Mouse (Mus musculus) midbrain, embryonic 16.5 days (tissue): ENCODE data around the gene Olfr1054. TPM values are rescaled to one million over a fixed set of nuclear protein-coding genes. Genes with fewer than 3 reads are reported as not detected.

Experiments used
- polyA plus RNA-seq: library from polyadenylated mRNA; unstranded; fragments of >200 nt; fragmentation: Nextera tagmentation; extraction: Ambion mirVana; gene quantifications from 2 replicates; pipeline ENCODE4 v1.2.1, GENCODE M21; 2015

Olfr1054 gene
- polyA plus RNA-seq, 1 experiment from 2014 or later = not detected

Other genes with a start within 250 kb of the Olfr1054 start
- not detected in 2 replicates for gene Olfr1037, start 248.0 kb downstream of the Olfr1054 start, polyA plus RNA-seq
- gene Olfr1039, start 199.5 kb downstream of the Olfr1054 start, polyA plus RNA-seq = not detected in 2 replicates
- not detected in 2 replicates for gene Olfr1040, start 188.7 kb downstream of the Olfr1054 start, polyA plus RNA-seq
- not detected in 2 replicates for gene Olfr1042, start 173.6 kb downstream of the Olfr1054 start, polyA plus RNA-seq
- not detected in 2 replicates for gene Olfr1043, start 167.9 kb downstream of the Olfr1054 start, polyA plus RNA-seq
- not detected in 2 replicates for gene Olfr1044, start 157.6 kb downstream of the Olfr1054 start, polyA plus RNA-seq
- gene Olfr52, start 149.8 kb downstream of the Olfr1054 start, polyA plus RNA-seq = not detected in 2 replicates
- not detected in 2 replicates for gene Olfr1045, start 132.4 kb downstream of the Olfr1054 start, polyA plus RNA-seq
- not detected in 2 replicates for gene Olfr1046, start 116.1 kb downstream of the Olfr1054 start, polyA plus RNA-seq
- gene Olfr1047, start 104.0 kb downstream of the Olfr1054 start, polyA plus RNA-seq = not detected in 2 replicates
- not detected in 2 replicates for gene Olfr1048, start 95.1 kb downstream of the Olfr1054 start, polyA plus RNA-seq
- not detected in 2 replicates for gene Olfr1049, start 77.1 kb downstream of the Olfr1054 start, polyA plus RNA-seq
- gene Olfr1051, start 56.3 kb downstream of the Olfr1054 start, polyA plus RNA-seq = not detected in 2 replicates
- gene Olfr1052, start 43.0 kb downstream of the Olfr1054 start, polyA plus RNA-seq = not detected in 2 replicates
- not detected in 2 replicates for gene Olfr1053, start 20.1 kb downstream of the Olfr1054 start, polyA plus RNA-seq
- not detected in 2 replicates for gene Olfr1055, start 14.9 kb upstream of the Olfr1054 start, polyA plus RNA-seq
- gene Olfr1056, start 27.0 kb upstream of the Olfr1054 start, polyA plus RNA-seq = not detected in 2 replicates
- not detected in 2 replicates for gene Olfr1057, start 43.0 kb upstream of the Olfr1054 start, polyA plus RNA-seq
- gene Olfr1058, start 53.1 kb upstream of the Olfr1054 start, polyA plus RNA-seq = not detected in 2 replicates
- gene Olfr1061, start 78.6 kb upstream of the Olfr1054 start, polyA plus RNA-seq = not detected in 2 replicates
- not detected in 2 replicates for gene Olfr1062, start 91.3 kb upstream of the Olfr1054 start, polyA plus RNA-seq
- gene Olfr1065, start 115.2 kb upstream of the Olfr1054 start, polyA plus RNA-seq = not detected in 2 replicates
- not detected in 2 replicates for gene Olfr1066, start 120.8 kb upstream of the Olfr1054 start, polyA plus RNA-seq
- not detected in 2 replicates for gene Olfr228, start 152.0 kb upstream of the Olfr1054 start, polyA plus RNA-seq
- gene Olfr1076, start 173.0 kb upstream of the Olfr1054 start, polyA plus RNA-seq = not detected in 2 replicates
- 0.10 TPM in 1 of 2 replicates, not detected in the other for gene Olfr1079, start 207.0 kb upstream of the Olfr1054 start, polyA plus RNA-seq
- not detected in 2 replicates for gene Olfr1080, start 222.8 kb upstream of the Olfr1054 start, polyA plus RNA-seq